Mouse (Mus musculus): ENCODE results near the gene Zfp280d. TPM values are rescaled to one million over a fixed set of nuclear protein-coding genes. Genes with fewer than 3 reads are reported as not detected.

Zfp280d gene
- total RNA-seq, 2 experiments from 2014 or later, result 53.7 to 60.4 TPM

Other genes starting within 250 kb of the Zfp280d start
- 10 to 100 TPM; 60.7 to 61.2 TPM for gene Tcf12, start 163.0 kb upstream of the Zfp280d start, total RNA-seq (2021)
- 1 to 10 TPM; 1.3 to 1.9 TPM for gene Mns1, start 163.2 kb downstream of the Zfp280d start, total RNA-seq (2021)
- gene Tex9, start 217.4 kb downstream of the Zfp280d start, total RNA-seq (2021), result 1 to 10 TPM; 5.8 to 6.8 TPM